In genomic region chr12:88860397-88860796, GRCm38 (mm10) we compare ENCODE assay signal across 20 mouse cellular contexts.
DNase-seq lines count a peak whose midpoint lies in the region; ATAC-seq and TF ChIP-seq lines count a peak whose summit lies in the region.
"Had no signal": no experiment of that assay in that cellular context is flagged by ENCODE, and none has a peak within 500 bp of the region (broad histone marks: within the 10 kb centered on the region; RNA-seq: fewer than 3 reads in every experiment).

No protein-coding gene starts in this region.

- 0 out of 2 replicates have a peak overlapping the region, but pooled peaks have one; percentile 46 for H3K27ac ChIP-seq in forebrain, embryonic 11.5 days (ENCODE audit: low read depth, low read length)
- no peak overlapping the region for H3K27ac ChIP-seq in forebrain, embryonic 10.5 days
- H3K27ac ChIP-seq in forebrain, embryonic 13.5 days = peak overlapping the region; percentile 84
- H3K27ac ChIP-seq in hindbrain, embryonic 14.5 days = peak overlapping the region; percentile 71
- H3K27ac ChIP-seq in midbrain, postnatal 0 days (ENCODE audit: low read depth, low read length) = no peak overlapping the region
- H3K27ac ChIP-seq: embryonic facial prominence, embryonic 10.5 days; heart, adult 2 months; liver, embryonic 15.5 days; macrophage had no signal

- H3K4me3 ChIP-seq in forebrain, embryonic 11.5 days (ENCODE audit: low read depth, low read length) = no peak overlapping the region
- no peak overlapping the region for H3K4me3 ChIP-seq in forebrain, embryonic 10.5 days
- no peak overlapping the region for H3K4me3 ChIP-seq in forebrain, embryonic 13.5 days
- H3K4me3 ChIP-seq in hindbrain, embryonic 14.5 days (replicated peaks; ENCODE audit: low read length) = no peak overlapping the region
- H3K4me3 ChIP-seq in midbrain, postnatal 0 days (ENCODE audit: low read depth, low read length) = no peak overlapping the region
- H3K4me3 ChIP-seq: embryonic facial prominence, embryonic 10.5 days; heart, adult 2 months; liver, embryonic 15.5 days had no signal

- DNase-seq in forebrain, embryonic 11.5 days (ENCODE audit: low spot score) = no peak
- no peak for DNase-seq in forebrain, embryonic 10.5 days (ENCODE audit: extremely low spot score, low spot score)
- DNase-seq in hindbrain, embryonic 14.5 days (ENCODE audit: low spot score) = no peak
- peak; percentile 34 for DNase-seq in midbrain, postnatal 0 days (ENCODE audit: low spot score)
- no peak for DNase-seq in cerebellum, adult 11 months
- DNase-seq in liver = no peak
- DNase-seq in frontal cortex, postnatal 14 days (ENCODE audit: low spot score in 2 of 2) = no peak
- DNase-seq: adrenal gland, postnatal 10 days; cerebellum, adult 2 months; cerebellum, postnatal 36 days; gastrocnemius, postnatal 25 days; heart, adult 2 months; heart, postnatal 36 days had no signal

- no peak overlapping the region for H3K9ac ChIP-seq in forebrain, embryonic 11.5 days (ENCODE audit: low read length)
- H3K9ac ChIP-seq in forebrain, embryonic 13.5 days = no peak overlapping the region
- H3K9ac ChIP-seq in hindbrain, embryonic 14.5 days = no peak overlapping the region
- no peak overlapping the region for H3K9ac ChIP-seq in midbrain, postnatal 0 days (replicated peaks; ENCODE audit: low read length, poor library complexity, severe bottlenecking)
- H3K9ac ChIP-seq: liver, embryonic 15.5 days had no signal

- TF ChIP-seq CTCF in midbrain, postnatal 0 days (IDR thresholded peaks at IDR 0.05) = no peak

- H3K27me3 ChIP-seq in forebrain, embryonic 11.5 days (ENCODE audit: control insufficient read depth, insufficient read depth, low read length) = no peaks in the 10 kb centered on the region
- no peaks in the 10 kb centered on the region for H3K27me3 ChIP-seq in forebrain, embryonic 10.5 days (ENCODE audit: poor library complexity, severe bottlenecking)
- H3K27me3 ChIP-seq in forebrain, embryonic 13.5 days = 0 out of 2 replicates have a peak, but pooled peaks cover 3% of the 10 kb centered on the region
- no peaks in the 10 kb centered on the region for H3K27me3 ChIP-seq in hindbrain, embryonic 14.5 days (ENCODE audit: control insufficient read depth, insufficient read depth, low read length)
- no peaks in the 10 kb centered on the region for H3K27me3 ChIP-seq in midbrain, postnatal 0 days (ENCODE audit: insufficient read depth, low read length)
- H3K27me3 ChIP-seq: liver, embryonic 15.5 days had no signal

- no peak overlapping the region for H3K4me2 ChIP-seq in forebrain, embryonic 11.5 days (ENCODE audit: low read depth, low read length, severe bottlenecking)
- H3K4me2 ChIP-seq in forebrain, embryonic 13.5 days = peak overlapping the region; percentile 14
- no peak overlapping the region; the same call in 1 of the 2 replicates for H3K4me2 ChIP-seq in hindbrain, embryonic 14.5 days (replicated peaks)
- no peak overlapping the region for H3K4me2 ChIP-seq in midbrain, postnatal 0 days (ENCODE audit: low read depth, low read length, poor library complexity, severe bottlenecking)
- H3K4me2 ChIP-seq: liver, embryonic 15.5 days had no signal

- H3K9me3 ChIP-seq in forebrain, embryonic 11.5 days (ENCODE audit: control insufficient read depth, low read length) = no peaks in the 10 kb centered on the region
- no peaks in the 10 kb centered on the region for H3K9me3 ChIP-seq in forebrain, embryonic 10.5 days
- no peaks in the 10 kb centered on the region for H3K9me3 ChIP-seq in forebrain, embryonic 13.5 days (replicated peaks)
- H3K9me3 ChIP-seq in hindbrain, embryonic 14.5 days (ENCODE audit: control insufficient read depth, low read length) = no peaks in the 10 kb centered on the region
- H3K9me3 ChIP-seq in midbrain, postnatal 0 days (ENCODE audit: low read length) = no peaks in the 10 kb centered on the region
- H3K9me3 ChIP-seq: embryonic facial prominence, embryonic 10.5 days; liver, embryonic 15.5 days had no signal

- WGBS in forebrain, embryonic 11.5 days = 33% methylated on average over 4 of the region's 4 CpGs
- WGBS in forebrain, embryonic 10.5 days = 54% methylated on average over 4 of the region's 4 CpGs
- 15% methylated on average over 4 of the region's 4 CpGs for WGBS in forebrain, embryonic 13.5 days
- 20% methylated on average over 4 of the region's 4 CpGs for WGBS in hindbrain, embryonic 14.5 days
- 30% methylated on average over 4 of the region's 4 CpGs for WGBS in midbrain, postnatal 0 days

- no peaks in the 10 kb centered on the region for H3K36me3 ChIP-seq in forebrain, embryonic 11.5 days (ENCODE audit: control insufficient read depth, insufficient read depth, low read length)
- no peaks in the 10 kb centered on the region for H3K36me3 ChIP-seq in forebrain, embryonic 10.5 days (replicated peaks)
- H3K36me3 ChIP-seq in forebrain, embryonic 13.5 days (ENCODE audit: poor library complexity, severe bottlenecking) = no peaks in the 10 kb centered on the region
- H3K36me3 ChIP-seq in hindbrain, embryonic 14.5 days (replicated peaks; ENCODE audit: control insufficient read depth, insufficient read depth) = no peaks in the 10 kb centered on the region
- no peaks in the 10 kb centered on the region for H3K36me3 ChIP-seq in midbrain, postnatal 0 days (ENCODE audit: insufficient read depth, low read length)
- H3K36me3 ChIP-seq: embryonic facial prominence, embryonic 10.5 days; liver, embryonic 15.5 days had no signal

- peak; percentile 67 for ATAC-seq in forebrain, embryonic 11.5 days (replicated peaks; ENCODE audit: low FRiP score)
- ATAC-seq in forebrain, embryonic 13.5 days = peak; percentile 91
- ATAC-seq in hindbrain, embryonic 14.5 days (ENCODE audit: low FRiP score) = peak; percentile 77; the same call in 1 of the 2 replicates
- no peak for ATAC-seq in midbrain, postnatal 0 days (ENCODE audit: low FRiP score)
- ATAC-seq: activated CD4-positive, CD25-positive, alpha-beta regulatory T cell, adult 4 months; CD4-positive, CD25-positive, alpha-beta regulatory T cell, adult 4 months; intestine, embryonic 16.5 days had no signal

- H3K4me1 ChIP-seq in forebrain, embryonic 11.5 days (replicated peaks; ENCODE audit: control insufficient read depth, insufficient read depth, low read length) = no peaks in the 10 kb centered on the region
- peaks cover 17% of the 10 kb centered on the region for H3K4me1 ChIP-seq in forebrain, embryonic 10.5 days
- peaks cover 40% of the 10 kb centered on the region for H3K4me1 ChIP-seq in forebrain, embryonic 13.5 days
- H3K4me1 ChIP-seq in hindbrain, embryonic 14.5 days (replicated peaks; ENCODE audit: control insufficient read depth, insufficient read depth, low read length) = peaks cover 18% of the 10 kb centered on the region
- H3K4me1 ChIP-seq in midbrain, postnatal 0 days (ENCODE audit: insufficient read depth, low read length) = no peaks in the 10 kb centered on the region
- H3K4me1 ChIP-seq: liver, embryonic 15.5 days had no signal

Comparison
In these comparisons a context has a peak if more than half of its experiments do, and no peak if none do; other contexts are left out.
1. H3K27ac ChIP-seq: peak in forebrain, embryonic 11.5 days (single experiment), forebrain, embryonic 13.5 days (single experiment) and hindbrain, embryonic 14.5 days (single experiment); none in forebrain, embryonic 10.5 days (single experiment) and midbrain, postnatal 0 days (single experiment).